Mouse (Mus musculus) lung, adult 2 months (tissue): ENCODE measurements at regions not wholly inside any gene's neighbourhood (a gene's known extent, or its start where the extent isn't known, plus 50 kb on each side); places are given as distances from the start of the nearest gene placed in this dataset.
A peak's percentile ranks its signal among the peaks of the same experiment; 100 is the strongest.

Source experiments
- DNase-seq: peaks from one replicate; pipeline ENCODE4 v3.0.0; 2022
- H3K4me1 ChIP-seq: fragments of 200-500 bp; 2 replicates; pipeline ENCODE4 v1.6.1; 2011; ENCODE audit warnings: low read length; ENCODE audit not compliant: control insufficient read depth, insufficient read depth
- H3K4me3 ChIP-seq: fragments of 200-500 bp; replicated peaks from 2 replicates; pipeline ENCODE3; 2011; ENCODE audit warnings: low read depth, mild to moderate bottlenecking, control low read depth, low read length; ENCODE audit errors: extremely low read depth
- CTCF ChIP-seq: fragments of 200-500 bp; IDR thresholded peaks from 2 replicates; pipeline ENCODE4 v1.5.1; 2011; ENCODE audit warnings: mild to moderate bottlenecking, low read length, control low read depth; ENCODE audit not compliant: insufficient read depth
- POLR2A ChIP-seq: fragments of 200-500 bp; IDR thresholded peaks from 2 replicates; pipeline ENCODE4 v1.6.1; 2011; ENCODE audit warnings: low read depth, mild to moderate bottlenecking, control low read depth, low read length, borderline replicate concordance; ENCODE audit errors: extremely low read depth
- WGBS: fragments of 180-500 bp; shearing (Covaris S2); methylation state at CpG from one replicate; pipeline ENCODE4 v1.1.7; 2018; 5-methylcytosine and 5-hydroxymethylcytosine counted together

GRCm38 (mm10) chr7:70541881-70542665 lies 175.5 kb upstream of the Nr2f2 start:
- no peak for DNase-seq
- WGBS, result 80% methylated on average over 10 of the region's 10 CpGs
- TF ChIP-seq POLR2A (no peak), CTCF (no peak)
- Histone ChIP-seq H3K4me3 (no peak overlapping the region), H3K4me1 (no peaks in the 10 kb centered on the region)

GRCm38 (mm10) chr7:70539121-70539642 lies 172.6 kb upstream of the Nr2f2 start:
- no peak overlapping the region for H3K4me3 ChIP-seq
- no peaks in the 10 kb centered on the region for H3K4me1 ChIP-seq
- no peak for DNase-seq
- 61% methylated on average over 9 of the region's 9 CpGs for whole genome bisulfite sequencing
- TF ChIP-seq CTCF, result no peak
- no peak for TF ChIP-seq POLR2A

GRCm38 (mm10) chr7:70536046-70536445 lies 169.5 kb upstream of the Nr2f2 start:
- TF ChIP-seq CTCF (no peak), POLR2A (no peak)
- H3K4me1 ChIP-seq, result no peaks in the 10 kb centered on the region
- DNase-seq, result no peak
- H3K4me3 ChIP-seq, result no peak overlapping the region
- WGBS, result 76% methylated on average over 6 of the region's 6 CpGs

GRCm38 (mm10) chr7:70533552-70533951 lies 167.0 kb upstream of the Nr2f2 start:
- DNase-seq, result no peak
- Histone ChIP-seq H3K4me3 (no peak overlapping the region), H3K4me1 (no peaks in the 10 kb centered on the region)
- TF ChIP-seq CTCF (no peak), POLR2A (no peak)
- WGBS, result 88% methylated on average over 1 of the region's 1 CpGs

- WGBS, result 40% methylated on average over 4 of the region's 4 CpGs
- no peak for DNase-seq
- H3K4me1 ChIP-seq, result no peaks in the 10 kb centered on the region
- TF ChIP-seq CTCF, result no peak
- TF ChIP-seq POLR2A, result no peak
- no peak overlapping the region for H3K4me3 ChIP-seq
These were observed 161.4 kb upstream of the Nr2f2 start for GRCm38 (mm10) chr7:70527921-70528320.

GRCm38 (mm10) chr7:70525372-70525771 lies 158.8 kb upstream of the Nr2f2 start:
- WGBS, result 87% methylated on average over 2 of the region's 2 CpGs
- Histone ChIP-seq H3K4me3 (no peak overlapping the region), H3K4me1 (no peaks in the 10 kb centered on the region)
- TF ChIP-seq POLR2A (no peak), CTCF (no peak)
- DNase-seq, result no peak

- no peak for TF ChIP-seq POLR2A
- TF ChIP-seq CTCF, result no peak
- Histone ChIP-seq H3K4me1 (no peaks in the 10 kb centered on the region), H3K4me3 (no peak overlapping the region)
- DNase-seq, result no peak
- 91% methylated on average over 9 of the region's 9 CpGs for WGBS
These were observed 158.2 kb upstream of the Nr2f2 start for GRCm38 (mm10) chr7:70524744-70525143.

GRCm38 (mm10) chr7:70524251-70524650 lies 157.7 kb upstream of the Nr2f2 start:
- DNase-seq, result no peak

GRCm38 (mm10) chr7:70516741-70517140 lies 150.2 kb upstream of the Nr2f2 start:
- no peak overlapping the region for H3K4me3 ChIP-seq
- WGBS, result 63% methylated on average over 3 of the region's 3 CpGs
- TF ChIP-seq CTCF (no peak), POLR2A (no peak)
- H3K4me1 ChIP-seq, result peaks cover 6% of the 10 kb centered on the region
- DNase-seq, result no peak

More at GRCm38 (mm10) chr7:70524251-70524650, 157.7 kb upstream of the Nr2f2 start:
- Histone ChIP-seq H3K4me1 (no peaks in the 10 kb centered on the region), H3K4me3 (no peak overlapping the region)
- TF ChIP-seq POLR2A (no peak), CTCF (no peak)
- 85% methylated on average over 4 of the region's 4 CpGs for WGBS

GRCm38 (mm10) chr7:70515341-70515851 lies 148.9 kb upstream of the Nr2f2 start:
- 15% methylated on average over 8 of the region's 8 CpGs for WGBS
- peaks cover 6% of the 10 kb centered on the region for H3K4me1 ChIP-seq
- peak; percentile 39 for DNase-seq
- no peak overlapping the region for H3K4me3 ChIP-seq
- TF ChIP-seq POLR2A, result no peak
- TF ChIP-seq CTCF, result no peak
